Mouse (Mus musculus) induced T-regulatory cell, adult 2 months (primary cell): ENCODE results near the gene Nos3.

Experiments
- DNase-seq: peaks from one replicate; pipeline ENCODE4 v3.0.0-alpha.2; 2012; ENCODE audit warnings: low read depth

Gene Nos3

DNA sequence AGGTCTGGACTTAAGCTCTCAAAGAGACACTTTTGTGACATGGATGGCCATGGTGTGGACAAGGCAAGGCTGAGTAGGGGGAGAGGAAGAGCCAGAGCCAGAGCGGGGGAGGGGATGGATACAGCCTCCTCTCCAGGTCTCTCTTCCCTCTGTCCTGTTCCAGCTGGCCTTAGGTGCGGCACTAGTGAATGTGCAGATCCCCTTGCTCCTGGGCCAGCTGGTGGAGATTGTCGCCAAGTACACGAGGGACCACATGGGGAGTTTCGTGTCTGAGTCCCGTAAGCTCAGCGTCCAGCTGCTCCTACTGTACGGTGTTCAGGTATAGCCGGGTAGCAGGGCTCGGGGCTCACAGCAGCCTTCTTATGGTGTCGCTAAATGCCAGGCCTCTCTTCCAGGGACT lies 35.8 kb downstream of the Nos3 start:
- DNase-seq: no peak

DNA sequence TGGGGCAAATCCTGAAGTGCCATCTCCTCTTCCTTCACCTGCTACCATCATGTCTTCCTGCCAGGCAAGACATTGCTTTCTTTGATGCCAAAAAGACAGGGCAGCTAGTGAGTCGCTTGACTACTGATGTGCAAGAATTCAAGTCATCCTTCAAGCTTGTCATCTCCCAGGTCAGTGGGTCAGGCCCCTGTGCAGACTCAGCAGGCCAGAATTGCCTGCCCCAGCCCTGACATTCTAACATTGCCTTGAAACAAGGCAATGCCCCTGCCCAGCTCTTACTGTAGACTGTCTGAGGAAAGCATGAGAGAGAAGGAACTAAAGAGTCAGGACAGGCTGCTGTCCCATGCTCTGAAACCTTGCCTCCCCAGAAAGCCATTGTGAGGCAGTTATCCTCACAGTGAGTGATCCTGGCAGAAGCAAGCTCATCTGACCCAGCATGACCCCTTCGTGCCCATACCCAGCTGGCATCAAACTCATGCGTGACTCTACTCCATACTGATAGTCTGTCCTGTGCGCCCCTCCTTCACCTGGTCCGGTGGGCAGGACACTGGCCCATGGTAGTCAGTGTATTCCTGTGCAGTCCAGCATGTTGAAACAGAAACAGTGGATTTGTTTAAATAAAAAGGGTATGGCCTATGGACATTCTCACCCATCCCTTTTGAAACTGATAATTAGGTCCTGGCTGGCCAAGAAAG lies 36.4 kb downstream of the Nos3 start:
- DNase-seq: no peak

DNA sequence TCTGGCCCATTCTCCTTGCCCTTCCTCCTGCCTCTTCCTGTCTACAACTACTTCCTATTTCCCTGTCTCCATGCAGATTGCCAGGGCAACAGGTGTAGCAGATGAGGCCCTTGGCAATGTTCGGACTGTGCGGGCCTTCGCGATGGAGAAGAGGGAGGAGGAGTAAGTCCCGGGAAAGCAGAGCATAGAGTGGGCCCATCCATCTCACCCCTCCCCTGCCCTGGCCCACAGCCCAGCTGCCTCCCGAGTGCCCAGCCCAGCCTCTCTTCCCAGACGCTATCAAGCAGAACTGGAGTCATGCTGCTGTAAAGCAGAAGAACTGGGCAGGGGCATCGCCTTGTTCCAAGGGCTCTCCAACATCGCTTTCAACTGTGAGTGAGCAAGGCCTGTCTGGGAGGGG lies 37.4 kb downstream of the Nos3 start:
- DNase-seq: no peak

DNA sequence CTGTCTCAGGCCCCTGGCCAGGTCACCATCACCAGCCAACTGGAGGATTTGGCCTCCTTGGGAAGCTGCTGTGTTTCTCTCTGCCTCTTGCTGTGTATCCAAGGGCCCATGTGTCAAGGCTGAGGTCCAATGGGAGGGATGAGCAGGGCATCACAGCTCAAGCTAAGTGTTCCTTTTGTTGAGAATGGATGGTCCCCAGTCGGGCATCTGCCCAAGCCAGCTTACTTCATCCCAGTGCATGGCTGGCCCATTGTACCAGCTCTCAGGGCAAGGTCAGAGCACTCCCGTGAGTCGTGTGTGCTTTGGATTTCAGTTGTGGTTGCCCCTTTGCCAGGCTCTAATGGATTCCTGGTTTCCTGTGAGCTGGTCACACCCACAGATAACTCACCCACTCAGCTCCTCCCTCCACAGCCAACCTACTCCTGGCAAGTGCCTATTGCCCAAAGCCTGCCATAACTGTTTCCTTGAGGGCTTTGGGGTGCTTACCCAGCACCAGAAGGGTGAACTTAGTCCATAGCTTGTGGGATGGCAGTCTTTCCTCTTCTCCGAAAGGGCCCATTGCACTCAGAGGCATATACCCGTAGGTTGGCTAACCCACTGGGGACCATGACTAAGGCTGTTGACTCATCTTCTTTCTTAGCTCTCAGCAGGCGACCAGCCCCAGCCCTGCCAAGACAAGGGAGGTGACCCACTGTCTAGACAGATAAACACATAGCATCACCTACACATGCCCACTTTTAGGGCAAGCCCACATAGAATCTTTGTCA lies 40.2 kb downstream of the Nos3 start:
- no peak for DNase-seq

DNA sequence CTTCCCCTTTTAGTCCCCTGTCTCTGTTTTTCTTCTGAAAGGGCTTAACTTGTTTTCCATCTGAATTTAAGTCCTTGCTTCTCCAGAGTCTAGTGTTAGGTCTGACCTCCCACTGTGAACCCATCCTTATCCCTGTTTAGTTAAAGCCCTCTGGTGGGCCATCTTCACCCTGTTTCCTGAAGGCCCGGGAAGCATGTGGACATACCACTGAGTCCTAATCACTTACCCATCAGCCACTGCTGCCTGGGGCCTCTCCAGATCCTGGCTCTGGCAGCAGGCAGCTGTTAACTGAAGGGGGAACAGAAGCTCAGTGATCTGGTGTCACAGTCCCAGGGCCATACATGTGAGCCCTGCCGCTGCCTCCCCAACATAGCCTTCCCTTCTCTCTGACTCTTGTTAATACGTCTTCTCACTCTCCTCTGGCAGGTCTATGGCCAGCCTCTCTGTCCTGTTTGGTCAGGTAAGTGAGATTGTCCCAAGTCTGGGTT lies 40.8 kb downstream of the Nos3 start:
- DNase-seq: no peak

DNA sequence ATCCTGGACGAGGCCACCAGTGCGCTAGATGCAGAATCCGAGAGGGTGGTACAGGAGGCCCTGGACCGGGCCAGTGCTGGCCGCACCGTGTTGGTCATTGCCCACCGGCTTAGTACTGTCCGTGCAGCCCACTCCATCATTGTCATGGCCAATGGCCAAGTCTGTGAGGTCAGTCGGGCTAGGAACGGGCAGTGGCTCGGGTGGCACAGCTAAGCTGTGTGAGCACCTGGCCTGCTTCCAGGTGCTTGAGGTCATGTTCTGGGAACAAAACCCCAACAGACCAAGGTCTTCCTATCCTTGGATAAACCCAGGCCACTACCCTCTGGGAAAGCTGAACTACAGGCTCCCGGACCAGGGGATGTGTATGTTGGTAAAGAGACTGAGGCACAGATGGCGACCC lies 44.0 kb downstream of the Nos3 start:
- DNase-seq: no peak

DNA sequence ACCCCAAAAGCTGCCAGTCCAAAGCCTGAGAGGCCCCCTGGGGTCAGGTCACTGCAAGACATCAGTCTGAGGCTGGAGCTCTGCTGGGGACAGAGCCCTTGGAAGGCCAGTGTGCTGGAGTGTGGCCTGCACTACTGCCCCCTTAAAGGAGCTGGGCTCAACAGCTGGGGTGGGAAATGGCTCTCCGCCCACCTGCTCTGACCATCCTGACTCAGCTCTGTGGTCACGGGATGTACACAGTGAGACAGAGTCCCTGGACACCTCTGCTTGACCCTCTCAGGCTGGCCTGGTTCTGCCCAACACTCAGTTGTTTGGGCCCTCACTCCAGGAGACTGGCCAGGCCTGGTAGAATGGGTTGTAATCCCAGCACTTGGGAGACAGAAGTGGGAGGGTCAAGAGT lies 44.9 kb downstream of the Nos3 start:
- DNase-seq: no peak

DNA sequence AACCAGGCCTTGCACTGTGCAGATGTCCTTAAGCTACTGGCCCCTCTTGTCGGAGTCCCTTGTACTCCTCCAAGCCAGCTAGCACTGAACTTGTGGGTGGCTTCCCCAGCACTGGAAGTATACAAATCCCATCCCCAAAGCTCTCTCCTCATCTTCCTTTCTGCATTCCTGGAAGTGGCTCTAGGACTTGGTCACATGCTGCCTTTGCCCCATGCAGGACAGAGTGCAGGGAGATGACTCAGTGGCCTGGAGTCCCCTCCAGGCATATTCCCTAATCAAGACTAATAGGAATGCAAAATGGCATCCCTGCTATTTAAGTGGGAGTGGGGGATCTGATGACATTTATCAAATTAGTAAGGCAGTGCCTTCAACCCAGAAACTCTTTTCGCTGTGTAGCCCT lies 47.5 kb downstream of the Nos3 start:
- no peak for DNase-seq

DNA sequence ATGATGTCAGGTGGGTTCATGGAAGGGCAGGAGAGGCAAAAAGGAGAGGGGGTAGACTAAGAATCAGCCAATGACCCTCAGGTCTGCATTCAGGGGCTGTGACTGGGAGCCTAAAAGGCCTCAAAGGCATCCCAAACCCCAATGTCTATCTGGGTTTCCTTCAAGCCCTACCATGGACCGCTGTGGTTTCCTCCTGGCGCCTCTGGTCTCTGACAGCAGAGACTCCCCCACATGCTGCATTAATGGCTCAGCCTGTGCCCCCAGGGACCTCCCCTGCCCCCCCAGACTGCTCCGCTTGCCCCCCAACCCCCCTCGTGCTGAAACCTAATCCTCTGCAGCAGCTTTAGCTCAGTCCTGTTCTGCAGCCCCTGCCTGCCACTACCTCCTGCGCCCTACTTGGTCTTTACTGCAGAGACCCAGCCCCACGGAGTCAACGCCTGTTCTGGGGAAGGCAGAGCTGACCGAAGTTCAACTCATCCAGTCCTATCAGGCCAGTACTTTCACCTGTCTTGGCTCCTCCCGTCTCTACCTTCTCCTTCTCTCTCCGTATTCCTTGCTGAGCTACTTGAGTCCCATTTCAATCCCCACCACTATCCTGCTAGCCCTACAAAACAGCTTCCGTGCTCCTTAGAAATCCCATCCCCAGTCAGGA lies 48.6 kb downstream of the Nos3 start, which contains the start of gene Asic3:
TSS of gene Asic3 (plus strand) at position 351 of the 652 bp plus-strand sequence.
- no peak for DNase-seq

DNA sequence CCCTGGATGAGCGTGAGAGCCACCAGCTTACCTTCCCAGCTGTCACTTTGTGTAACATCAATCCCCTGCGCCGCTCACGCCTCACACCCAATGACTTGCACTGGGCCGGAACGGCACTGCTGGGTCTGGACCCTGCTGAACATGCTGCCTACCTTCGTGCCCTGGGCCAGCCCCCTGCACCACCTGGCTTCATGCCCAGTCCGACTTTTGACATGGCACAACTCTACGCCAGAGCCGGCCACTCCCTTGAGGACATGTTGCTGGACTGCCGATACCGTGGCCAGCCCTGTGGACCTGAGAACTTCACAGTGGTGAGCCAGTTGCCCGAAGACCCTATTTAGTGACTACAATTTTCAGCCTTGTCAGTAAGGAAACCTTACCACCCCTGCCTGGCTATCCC lies 49.3 kb downstream of the Nos3 start:
- no peak for DNase-seq

DNA sequence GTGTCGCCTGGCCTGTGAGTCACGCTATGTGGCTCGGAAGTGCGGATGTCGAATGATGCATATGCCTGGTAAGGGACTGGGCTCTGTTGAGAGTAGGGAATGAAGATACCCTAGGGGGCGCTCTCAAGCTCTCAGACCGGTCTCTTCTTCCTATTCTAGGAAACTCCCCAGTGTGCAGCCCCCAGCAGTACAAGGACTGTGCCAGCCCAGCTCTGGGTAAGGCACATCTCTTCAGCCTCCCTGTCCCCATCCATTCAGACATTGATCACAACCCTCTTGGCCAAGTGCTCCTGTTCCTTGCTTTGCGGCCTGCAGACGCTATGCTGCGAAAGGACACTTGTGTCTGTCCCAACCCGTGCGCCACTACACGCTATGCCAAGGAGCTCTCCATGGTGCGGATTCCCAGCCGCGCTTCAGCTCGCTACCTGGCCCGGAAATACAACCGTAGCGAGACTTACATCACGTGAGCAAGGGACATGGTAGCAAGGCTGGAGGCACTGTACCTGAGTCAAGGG lies 51.7 kb downstream of the Nos3 start:
- DNase-seq: peak; percentile 83

DNA sequence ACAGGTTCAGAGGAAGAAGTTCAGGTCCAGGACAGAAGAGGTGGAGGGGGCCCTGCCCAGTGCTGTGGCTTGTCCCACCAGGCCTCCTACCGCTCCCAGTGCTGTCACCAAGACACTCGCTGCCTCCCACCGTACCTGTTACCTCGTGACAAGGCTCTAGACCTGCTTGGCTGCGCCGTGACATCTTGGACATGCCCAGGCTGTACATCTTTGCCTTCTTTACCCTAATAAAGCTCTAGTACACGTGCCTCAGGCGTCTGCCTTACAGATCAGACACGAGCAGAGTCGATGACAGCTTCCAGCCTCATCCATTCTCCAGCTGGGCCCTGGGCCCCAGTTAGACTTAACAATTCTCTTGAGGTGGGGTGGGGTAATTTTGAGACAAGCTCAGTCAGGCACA lies 53.0 kb downstream of the Nos3 start:
- no peak for DNase-seq

DNA sequence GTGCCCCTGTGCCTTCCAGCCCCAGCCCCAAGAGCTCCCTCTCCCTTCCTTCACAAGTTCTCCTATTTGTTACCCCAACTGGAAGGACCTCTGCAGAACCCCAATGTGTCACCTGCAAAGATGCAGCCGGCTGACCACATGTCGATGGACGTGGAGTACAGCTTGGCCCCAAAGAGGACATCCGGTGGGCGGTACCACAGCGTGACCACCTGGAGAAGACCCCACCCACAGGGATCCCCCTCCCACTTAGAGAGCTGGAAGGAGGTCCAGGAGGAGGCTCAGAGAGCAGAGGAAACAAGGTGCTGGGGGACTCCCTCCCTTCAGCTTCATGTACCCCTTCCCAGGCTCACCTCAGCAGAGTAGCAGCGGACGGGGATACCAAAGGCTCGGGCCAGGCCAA lies 55.8 kb downstream of the Nos3 start:
- no peak for DNase-seq

DNA sequence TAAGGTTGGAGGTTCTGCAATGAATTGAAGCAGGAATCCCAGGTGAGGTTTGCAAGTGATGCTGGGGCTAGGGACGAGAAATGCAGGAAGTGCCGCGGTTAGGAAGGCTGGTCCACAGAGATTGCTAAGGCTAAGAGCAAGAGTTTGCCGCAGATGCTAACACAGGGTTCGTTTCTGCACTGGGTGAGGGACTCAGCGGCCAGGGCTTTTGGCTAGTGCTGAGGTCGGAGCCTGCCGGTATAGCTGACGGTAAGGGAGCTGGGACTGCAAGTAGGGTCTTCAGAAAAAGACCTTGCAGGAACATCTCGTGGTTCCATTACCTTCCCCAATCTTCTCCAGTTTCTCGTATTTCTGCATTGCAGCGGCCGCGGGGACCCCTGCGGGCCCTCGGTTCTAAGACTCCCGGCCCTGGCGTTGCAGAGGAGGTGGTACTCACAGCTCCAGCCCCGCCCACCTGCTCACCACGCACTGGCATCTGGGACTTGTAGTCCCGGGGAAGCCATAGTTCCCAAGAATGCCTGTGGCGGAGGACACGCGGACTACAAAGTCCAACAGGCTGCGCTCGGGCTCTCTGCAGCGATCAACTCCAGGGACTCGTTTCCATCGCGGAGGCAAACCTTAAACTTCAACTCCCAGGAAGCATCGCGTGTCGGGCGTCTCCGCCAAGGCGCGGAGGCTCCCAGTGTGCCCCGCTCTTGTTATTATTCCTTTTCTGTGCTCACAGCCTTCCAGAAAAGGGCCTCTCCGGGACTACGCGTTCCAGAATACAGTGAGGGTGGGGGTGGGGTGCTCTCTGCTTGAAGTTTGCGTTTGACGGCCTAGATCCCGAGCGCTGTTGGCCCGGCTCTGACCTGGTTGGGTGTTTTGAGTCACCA lies 58.8 kb downstream of the Nos3 start, which contains the start of the genes Cdk5 and Slc4a2:
TSS of gene Cdk5 (minus strand) at position 402 of the 875 bp plus-strand sequence.
TSS of gene Slc4a2 (plus strand) at position 709 of the 875 bp plus-strand sequence.
- peak; percentile 98 for DNase-seq

DNA sequence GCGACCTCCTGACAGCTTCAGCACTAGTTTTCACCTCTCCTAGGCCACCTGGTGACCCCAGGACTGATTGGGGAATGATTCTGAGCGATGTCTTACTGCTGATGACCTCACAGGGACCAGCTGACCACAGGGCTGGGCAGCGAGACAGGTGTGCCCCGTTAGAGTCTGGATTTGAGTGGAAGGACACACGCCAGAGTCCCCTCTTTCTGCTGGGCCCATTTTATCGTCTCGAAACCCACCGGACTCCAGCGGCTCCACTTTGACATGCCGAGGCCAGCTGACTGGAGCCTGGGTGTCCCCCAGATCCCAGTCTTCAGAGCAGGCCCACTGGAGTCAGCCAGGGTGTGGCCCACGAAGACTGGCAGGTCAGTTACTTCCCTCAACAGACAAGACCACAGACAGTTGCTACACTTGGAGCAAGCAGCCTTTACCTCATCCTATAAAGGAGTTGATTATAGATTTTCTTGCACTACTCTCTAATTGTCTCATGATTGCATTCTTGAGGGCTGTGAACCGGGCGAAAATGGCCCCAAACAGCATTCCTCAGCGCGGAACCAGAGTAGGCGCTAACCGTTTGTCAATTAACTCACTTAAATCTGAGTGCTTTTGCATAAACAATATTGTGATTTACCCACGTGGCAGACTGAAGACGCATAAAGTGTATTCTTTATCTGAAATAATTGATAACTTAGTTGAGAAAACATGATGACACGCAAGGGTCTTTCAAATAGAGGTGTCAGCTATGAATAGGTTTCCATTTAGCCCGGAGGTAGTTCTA lies 59.6 kb downstream of the Nos3 start:
- no peak for DNase-seq

DNA sequence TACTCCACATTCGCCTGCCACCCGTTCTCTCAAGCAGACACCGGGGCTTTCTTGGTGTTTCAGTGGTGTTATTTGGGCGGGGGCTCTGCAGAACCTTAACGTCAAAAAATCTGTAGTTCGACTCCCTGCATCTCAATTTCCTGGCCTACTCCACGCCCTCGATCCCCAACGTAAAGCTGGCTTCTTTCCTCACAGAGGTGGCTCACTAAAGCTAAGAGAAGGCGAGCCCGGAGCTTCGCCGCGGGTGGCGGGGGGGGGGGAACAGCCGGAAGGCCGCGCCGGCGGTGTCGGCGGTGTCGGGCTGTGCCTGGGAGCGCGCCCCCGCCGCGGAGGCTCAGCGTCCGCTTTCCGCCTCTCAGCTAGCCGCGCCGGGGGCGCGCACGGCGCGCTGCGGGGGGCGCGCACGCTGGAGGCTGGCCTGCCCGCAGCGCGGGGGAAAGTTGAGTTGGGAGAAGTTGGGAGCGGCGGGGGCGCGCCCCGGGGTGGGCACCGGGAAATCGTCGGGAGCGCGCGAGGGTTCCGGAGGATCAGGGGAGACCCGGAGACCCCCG lies 60.3 kb downstream of the Nos3 start:
- DNase-seq: peak; percentile 94

DNA sequence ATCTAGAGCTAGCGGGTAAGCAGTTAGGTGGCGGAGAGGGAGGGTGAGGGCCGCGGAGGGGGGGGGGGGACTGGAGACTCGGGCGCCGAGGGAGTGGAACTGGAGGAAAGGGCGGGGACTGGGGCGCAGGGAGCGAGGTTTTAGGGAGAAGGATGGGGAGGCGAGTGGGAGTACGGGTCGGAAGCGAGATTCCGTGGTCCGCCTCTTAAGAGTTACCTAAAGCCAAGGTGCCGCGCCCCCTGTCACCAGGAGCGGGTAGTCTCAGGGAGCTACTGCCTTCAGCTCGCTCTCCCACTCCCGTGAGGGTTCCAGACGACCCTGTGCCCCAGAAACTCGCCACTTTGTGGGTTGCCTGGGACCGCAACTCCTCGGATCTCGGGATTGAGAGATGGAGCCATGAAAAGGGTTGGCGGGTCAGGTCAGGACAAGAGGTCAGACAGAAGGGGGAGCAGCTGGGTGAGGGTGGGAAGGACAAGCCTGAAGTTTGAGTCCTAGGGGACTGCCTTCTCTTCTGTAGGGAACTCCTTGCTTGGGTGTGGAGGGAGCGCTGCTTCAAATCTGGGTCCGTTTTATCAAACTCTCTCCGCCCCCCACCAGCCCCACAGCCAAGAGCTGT lies 60.9 kb downstream of the Nos3 start:
- DNase-seq: no peak

DNA sequence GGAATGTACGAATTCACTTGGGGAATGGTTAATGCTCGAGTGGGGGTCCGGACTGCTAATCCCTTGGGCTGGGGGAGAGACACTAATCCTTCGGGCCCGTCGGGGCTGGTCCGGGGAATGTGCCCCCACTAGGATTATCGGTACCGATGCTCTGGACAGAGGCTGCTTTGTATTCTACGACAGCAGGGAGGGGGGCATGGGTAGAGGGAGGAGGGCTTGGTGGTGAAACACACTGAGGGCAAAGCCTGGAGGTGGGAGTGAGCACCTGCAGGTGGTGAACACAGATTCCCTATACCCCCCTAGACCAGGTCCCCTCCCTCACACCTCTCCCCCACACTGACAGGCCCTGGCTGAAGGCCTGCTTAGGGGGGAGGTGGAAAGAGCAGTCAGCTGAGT lies 61.4 kb downstream of the Nos3 start:
- peak; percentile 18 for DNase-seq

DNA sequence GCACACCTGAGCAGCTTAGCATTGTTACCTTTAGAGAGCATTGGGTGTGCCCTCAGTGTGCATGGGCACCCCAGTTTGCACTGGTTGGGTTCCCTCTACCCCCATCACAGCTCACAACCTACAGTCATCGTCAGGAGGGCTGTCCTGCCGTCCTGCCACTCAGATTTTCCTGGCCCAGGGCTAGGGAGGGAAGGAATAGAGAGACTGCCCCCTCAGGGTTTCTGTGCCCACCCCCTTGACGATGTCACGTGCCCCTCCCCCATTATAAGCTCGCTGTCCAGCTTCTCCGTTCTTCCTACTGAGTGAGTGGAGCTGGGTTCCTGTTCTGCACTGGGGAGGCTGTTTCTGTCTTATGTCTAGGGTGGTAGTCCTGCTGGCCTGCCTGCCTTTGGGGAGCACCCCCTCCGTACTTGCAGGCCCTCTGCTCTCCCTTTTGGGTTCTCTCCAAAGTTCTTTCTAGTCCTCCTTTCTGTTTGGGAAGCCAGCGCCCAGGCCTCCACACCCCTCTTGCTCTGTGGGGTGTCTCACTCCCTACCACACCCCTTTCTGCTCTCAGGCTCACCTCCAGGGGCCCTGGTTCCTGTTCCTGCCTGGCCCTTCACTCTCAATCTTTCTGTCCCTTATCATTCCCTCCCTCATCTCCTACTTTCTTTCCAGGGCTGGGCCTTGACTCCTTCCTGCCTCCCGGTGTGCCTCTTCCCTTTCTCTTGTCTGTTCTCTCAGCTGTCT lies 62.1 kb downstream of the Nos3 start:
- no peak for DNase-seq
